Mouse (Mus musculus) ES-Bruce4 (cell line): ENCODE measurements around the gene Elf4.

Experiments
- CTCF ChIP-seq: IDR thresholded peaks from one replicate; pipeline ENCODE4 v1.8.1; 2011; ENCODE audit warnings: low read depth, low read length
- POLR2A ChIP-seq: IDR thresholded peaks from one replicate; pipeline ENCODE4 v1.8.1; 2011; ENCODE audit warnings: low read length; ENCODE audit not compliant: insufficient read depth

DNA sequence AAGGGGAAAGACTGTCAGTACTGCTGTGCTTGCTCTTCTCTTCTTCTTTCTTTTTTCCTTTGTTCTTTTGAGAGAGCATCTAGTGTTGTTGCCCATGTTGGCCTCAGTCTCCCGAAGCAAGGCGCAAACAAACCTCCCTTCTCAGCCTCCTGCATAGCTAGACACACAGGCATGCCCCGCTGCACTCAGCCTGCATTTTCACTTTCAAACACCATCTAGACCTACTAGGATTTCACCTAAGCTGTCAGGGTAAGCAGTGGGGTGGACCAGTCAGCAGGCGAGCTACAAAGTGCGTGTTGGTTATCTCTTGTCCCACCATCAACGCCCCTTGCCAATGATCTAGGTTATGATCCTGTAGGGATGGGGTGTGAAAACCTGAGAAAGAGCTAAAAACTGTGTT, 21.4 kb downstream of the Elf4 start:
- TF ChIP-seq CTCF = no peak
- no peak for TF ChIP-seq POLR2A
